Mouse (Mus musculus) liver, embryonic 14.5 days (tissue): ENCODE results near the gene Gm9945. TPM values are rescaled to one million over a fixed set of nuclear protein-coding genes. Genes with fewer than 3 reads are reported as not detected.

ENCODE experiments used
- ATAC-seq: fragments of 200-750 bp; cut with Nextera tagmentation; 2 replicates; pipeline ENCODE4 v1.8.0; 2017; ENCODE audit warnings: moderate number of reproducible peaks, mild to moderate bottlenecking, moderate library complexity; ENCODE audit not compliant: insufficient read depth
- DNase-seq, 3 experiments: peaks; one replicate each; pipeline ENCODE4 v3.0.0-alpha.2; 2012 to 2013; ENCODE audit warnings: low read depth in 3 of 3, low spot score in 3 of 3
- H3K27ac ChIP-seq: fragments of 300-500 bp; sonication (generic); 2 replicates; pipeline ENCODE4 v1.5.1; 2014; ENCODE audit warnings: moderate library complexity, mild to moderate bottlenecking, control low read depth, inconsistent platforms
- H3K27me3 ChIP-seq: fragments of 300-500 bp; sonication (generic); 2 replicates; pipeline ENCODE4 v1.6.1; 2014; ENCODE audit warnings: mild to moderate bottlenecking, low read length, moderate library complexity; ENCODE audit not compliant: control insufficient read depth, insufficient read depth
- H3K36me3 ChIP-seq: fragments of 300-500 bp; sonication (generic); replicated peaks from 2 replicates; pipeline ENCODE4 v1.6.1; 2014; ENCODE audit warnings: low read depth; ENCODE audit not compliant: control insufficient read depth, insufficient read depth
- H3K4me1 ChIP-seq, 2 experiments: fragments of 200-500 bp in 1 of 2; fragments of 300-500 bp in 1 of 2; sonication (generic) in 1 of 2; replicated peaks; 2 replicates each; pipeline ENCODE4 v1.6.1; 2012 to 2014; ENCODE audit warnings: antibody characterized with exemption in 1 of 2, inconsistent platforms in 1 of 2, low read length in 1 of 2; ENCODE audit not compliant: control insufficient read depth in 2 of 2, insufficient read depth in 2 of 2
- H3K4me2 ChIP-seq: fragments of 300-500 bp; sonication (generic); 2 replicates; pipeline ENCODE4 v1.6.1; 2014; ENCODE audit warnings: low read depth, mild to moderate bottlenecking, control low read depth, moderate library complexity
- H3K4me3 ChIP-seq, 2 experiments: fragments of 200-500 bp in 1 of 2; fragments of 300-500 bp in 1 of 2; sonication (generic) in 1 of 2; 2 replicates each; pipeline ENCODE4 v1.5.1; 2012 to 2014; ENCODE audit warnings: low read depth in 2 of 2, low read length in 2 of 2, mild to moderate bottlenecking in 2 of 2, control low read depth in 1 of 2, inconsistent platforms in 1 of 2, moderate library complexity in 1 of 2; ENCODE audit not compliant: insufficient read depth in 1 of 2
- H3K9ac ChIP-seq: fragments of 300-500 bp; sonication (generic); replicated peaks from 2 replicates; pipeline ENCODE4 v1.6.1; 2014; ENCODE audit warnings: mild to moderate bottlenecking, control low read depth, moderate library complexity
- H3K9me3 ChIP-seq: fragments of 300-500 bp; sonication (generic); 2 replicates; pipeline ENCODE4 v1.6.1; 2016; ENCODE audit warnings: low read length, mixed read lengths; ENCODE audit not compliant: control insufficient read depth
- CTCF ChIP-seq: IDR thresholded peaks from 2 replicates; pipeline ENCODE4 v1.5.1; 2016; ENCODE audit warnings: antibody characterized with exemption, low read depth, control low read depth
- EP300 ChIP-seq: IDR thresholded peaks from 2 replicates; pipeline ENCODE4 v1.6.1; 2016; ENCODE audit warnings: antibody characterized with exemption, low read depth
- WGBS: fragments of 180-500 bp; shearing (Covaris S2); extraction: QIAGEN DNeasy Blood & Tissue Kit; methylation state at CpG from one replicate; pipeline ENCODE4 v1.1.7; 2014; ENCODE audit not compliant: insufficient replicate concordance; 5-methylcytosine and 5-hydroxymethylcytosine counted together
- polyA plus RNA-seq, 2 experiments: library from polyadenylated mRNA; depleted of rRNA in 1 of 2; stranded (reverse) in 1 of 2; unstranded in 1 of 2; fragments of >200 nt; fragmentation: Nextera tagmentation in 1 of 2; extraction: Ambion mirVana in 1 of 2; gene quantifications; 2 replicates each; pipeline versions ENCODE4 v1.2.1 to v1.2.3; 2012 to 2014

Gene Gm9945
- polyA plus RNA-seq, 2 experiments: 0.27 to 0.46 TPM

- DNase-seq (no peak), ATAC-seq (no peak)
- H3K36me3 ChIP-seq: no peaks in the 10 kb centered on the region; the same call in 1 of the 2 replicates
- H3K9me3 ChIP-seq: no peaks in the 10 kb centered on the region
- H3K27me3 ChIP-seq: no peaks in the 10 kb centered on the region
- WGBS: 77% methylated on average over 14 of the region's 14 CpGs
- H3K4me2 ChIP-seq: no peak overlapping the region; the same call in 1 of the 2 replicates
- TF ChIP-seq CTCF: no peak
- TF ChIP-seq EP300: no peak
- H3K9ac ChIP-seq: no peak overlapping the region
- H3K27ac ChIP-seq: no peak overlapping the region
- H3K4me3 ChIP-seq: no peak overlapping the region
- peaks cover 30 to 37% of the 10 kb centered on the region in 2 experiments for H3K4me1 ChIP-seq
These were observed 43.8 kb downstream of the Gm9945 start for GRCm38 (mm10) chr11:53523545-53524405.

- H3K9ac ChIP-seq: no peak overlapping the region
- H3K27me3 ChIP-seq: no peaks in the 10 kb centered on the region
- no peak overlapping the region for H3K27ac ChIP-seq
- H3K4me3 ChIP-seq: no peak overlapping the region
- H3K4me2 ChIP-seq: no peak overlapping the region
- ATAC-seq (no peak), DNase-seq (peak in 2 of 3 experiments; percentile 31 to 33)
- no peaks in the 10 kb centered on the region for H3K9me3 ChIP-seq
- peaks cover 24 to 31% of the 10 kb centered on the region in 2 experiments for H3K4me1 ChIP-seq
- H3K36me3 ChIP-seq: no peaks in the 10 kb centered on the region; the same call in 1 of the 2 replicates
- no peak for TF ChIP-seq EP300
- TF ChIP-seq CTCF: peak; percentile 93
- 68% methylated on average over 6 of the region's 6 CpGs for WGBS
These were observed 44.9 kb downstream of the Gm9945 start for GRCm38 (mm10) chr11:53524905-53525304.

- TF ChIP-seq EP300: no peak
- no peak for TF ChIP-seq CTCF
These were observed 45.5 kb downstream of the Gm9945 start for GRCm38 (mm10) chr11:53525461-53525860.

GRCm38 (mm10) chr11:53528397-53529252 is 48.7 kb downstream of the Gm9945 start:
- H3K4me1 ChIP-seq: peaks cover 2 to 6% of the 10 kb centered on the region in 2 experiments; a peak in 3 of 4 replicates
- WGBS: 43% methylated on average over 9 of the region's 9 CpGs
- no peak for ATAC-seq

More at GRCm38 (mm10) chr11:53525461-53525860, 45.5 kb downstream of the Gm9945 start:
- no peak overlapping the region for H3K9ac ChIP-seq
- no peak for ATAC-seq
- no peaks in the 10 kb centered on the region for H3K27me3 ChIP-seq
- H3K4me2 ChIP-seq: no peak overlapping the region
- no peak overlapping the region for H3K27ac ChIP-seq
- H3K4me1 ChIP-seq: peaks cover 22 to 31% of the 10 kb centered on the region in 2 experiments
- H3K9me3 ChIP-seq: no peaks in the 10 kb centered on the region
- WGBS: 79% methylated on average over 4 of the region's 4 CpGs
- no peak for DNase-seq
- H3K36me3 ChIP-seq: no peaks in the 10 kb centered on the region; the same call in 1 of the 2 replicates
- H3K4me3 ChIP-seq: no peak overlapping the region

More at GRCm38 (mm10) chr11:53528397-53529252, 48.7 kb downstream of the Gm9945 start:
- H3K4me3 ChIP-seq: no peak overlapping the region
- no peak overlapping the region for H3K27ac ChIP-seq
- H3K27me3 ChIP-seq: no peaks in the 10 kb centered on the region
- no peak for DNase-seq
- peaks cover 12% of the 10 kb centered on the region for H3K36me3 ChIP-seq
- H3K4me2 ChIP-seq: no peak overlapping the region
- H3K9ac ChIP-seq: no peak overlapping the region
- no peak for TF ChIP-seq CTCF
- no peak for TF ChIP-seq EP300
- no peaks in the 10 kb centered on the region for H3K9me3 ChIP-seq
